Mouse (Mus musculus) liver, postnatal 0 days (tissue): ENCODE data around the gene Npdc1.

Experiments used
- CTCF ChIP-seq: sonication (generic); IDR thresholded peaks from 2 replicates; pipeline ENCODE4 v1.5.1; 2016; ENCODE audit warnings: antibody characterized with exemption, low read depth
- EP300 ChIP-seq: IDR thresholded peaks from 2 replicates; pipeline ENCODE4 v1.6.1; 2016; ENCODE audit warnings: antibody characterized with exemption, low read depth, mild to moderate bottlenecking

GRCm38 (mm10) chr2:25372644-25373391 is 26.3 kb upstream of the Npdc1 start:
- TF ChIP-seq CTCF = no peak
- TF ChIP-seq EP300 = no peak
